Mouse (Mus musculus): ENCODE measurements around the gene Mageb5. TPM values are rescaled to one million over a fixed set of nuclear protein-coding genes. Genes with fewer than 3 reads are reported as not detected.
"Not testable (repeated sequence)": the region's sequence is repeated elsewhere in the genome, so short reads cannot be mapped to it uniquely, and the experiment has no call there.

The Mageb5 gene
- total RNA-seq (2021) (not detected), polyA plus RNA-seq (2012; rRNA removed) (not detected in 2 replicates)
- long read RNA-seq, result 0 reads

GRCm38 (mm10) chrX:91782918-91783317 is at the start of gene Mageb5:
Mageb5 (minus strand) TSS chrX:91783018.
- H3K9ac ChIP-seq (ENCODE audit: low read depth, low read length); DNase-seq; H3K27me3 ChIP-seq (ENCODE audit: control insufficient read depth, insufficient read depth, low read length); H3K4me3 ChIP-seq; H3K4me1 ChIP-seq (ENCODE audit: control insufficient read depth, insufficient read depth, low read length); H3K27ac ChIP-seq; H3K79me2 ChIP-seq (replicated peaks; ENCODE audit: control insufficient read depth, insufficient read depth, low read length); H3K36me3 ChIP-seq (ENCODE audit: control insufficient read depth, insufficient read depth, low read length): not testable (repeated sequence)
- intact Hi-C loops (cut with DNase I), result loop anchor here (10.0 kb wide), 1 partner anchor 208 kb away; the partner anchor contains the start of gene 1700084M14Rik
- WGBS, result 62% methylated on average over 1 of the region's 1 CpGs

- intact Hi-C loops (cut with DNase I), result not testable (repeated sequence)
Measured at GRCm38 (mm10) chrX:91759591-91760226, 23.1 kb downstream of the Mageb5 start.

More at GRCm38 (mm10) chrX:91759591-91760226, 23.1 kb downstream of the Mageb5 start:
- H3K4me1 ChIP-seq (ENCODE audit: control insufficient read depth, insufficient read depth, low read length); H3K79me2 ChIP-seq (replicated peaks; ENCODE audit: control insufficient read depth, insufficient read depth, low read length); H3K27me3 ChIP-seq (ENCODE audit: control insufficient read depth, insufficient read depth, low read length); DNase-seq; H3K4me3 ChIP-seq; H3K27ac ChIP-seq; H3K36me3 ChIP-seq (ENCODE audit: control insufficient read depth, insufficient read depth, low read length); H3K9ac ChIP-seq (ENCODE audit: low read depth, low read length): not testable (repeated sequence)
- no CpG with 5 or more reads among the region's 1 CpGs for WGBS

Other genes with a start within 250 kb of the Mageb5 start
- not detected for gene 1700084M14Rik, start 207.1 kb downstream of the Mageb5 start, total RNA-seq (2021)
- gene 1700084M14Rik, start 207.1 kb downstream of the Mageb5 start, polyA plus RNA-seq (2012; rRNA removed), result not detected in 2 replicates
- gene Gm14781, start 150.8 kb downstream of the Mageb5 start, total RNA-seq (2021), result not detected
- not detected in 2 replicates for gene Gm14781, start 150.8 kb downstream of the Mageb5 start, polyA plus RNA-seq (2012; rRNA removed)
- not detected for gene Mageb1, start 233.3 kb upstream of the Mageb5 start, total RNA-seq (2021)
- gene Mageb1, start 233.3 kb upstream of the Mageb5 start, polyA plus RNA-seq (2012; rRNA removed), result not detected in 2 replicates